Mouse (Mus musculus): ENCODE data around the gene Dpp3. TPM values are rescaled to one million over a fixed set of nuclear protein-coding genes. Genes with fewer than 3 reads are reported as not detected.
A peak's percentile ranks its signal among the peaks of the same experiment; 100 is the strongest.
"Not testable (repeated sequence)": the region's sequence is repeated elsewhere in the genome, so short reads cannot be mapped to it uniquely, and the experiment has no call there.

Dpp3 gene
- polyA plus RNA-seq, 1 experiment from 2014 or later: 107 TPM

DNA sequence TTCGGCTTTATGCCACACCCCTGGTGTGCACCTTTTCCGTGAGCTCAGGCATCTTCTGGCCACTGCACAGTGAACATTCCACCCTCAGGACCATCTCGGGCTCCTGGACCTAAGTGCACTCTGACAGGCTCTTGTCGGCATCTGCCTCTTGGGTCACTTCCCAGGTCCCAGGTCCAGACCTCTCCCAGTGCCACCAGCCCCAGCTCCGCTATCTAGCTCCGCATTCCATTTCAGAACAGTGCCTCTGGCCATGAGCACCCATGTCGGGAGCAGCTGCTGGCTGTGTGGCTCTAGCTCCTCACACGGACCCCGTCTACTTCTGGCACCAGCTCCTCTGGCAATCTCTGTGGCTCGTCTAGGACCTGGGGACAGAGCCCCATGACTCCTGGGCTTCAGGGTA is 38.3 kb downstream of the Dpp3 start:
- Histone ChIP-seq H3K27ac (no peak overlapping the region), H3K36me3 (no peaks in the 10 kb centered on the region), H3K9me3 (no peaks in the 10 kb centered on the region), H3K9ac (no peak overlapping the region), H3K4me1 (no peaks in the 10 kb centered on the region), H3K4me2 (no peak overlapping the region), H3K4me3 (replicated peaks) (no peak overlapping the region), H3K27me3 (replicated peaks) (no peaks in the 10 kb centered on the region)
- WGBS: 83% methylated on average over 10 of the region's 10 CpGs
- ATAC-seq (ENCODE audit: insufficient read depth, low FRiP score, low read depth): no peak

DNA sequence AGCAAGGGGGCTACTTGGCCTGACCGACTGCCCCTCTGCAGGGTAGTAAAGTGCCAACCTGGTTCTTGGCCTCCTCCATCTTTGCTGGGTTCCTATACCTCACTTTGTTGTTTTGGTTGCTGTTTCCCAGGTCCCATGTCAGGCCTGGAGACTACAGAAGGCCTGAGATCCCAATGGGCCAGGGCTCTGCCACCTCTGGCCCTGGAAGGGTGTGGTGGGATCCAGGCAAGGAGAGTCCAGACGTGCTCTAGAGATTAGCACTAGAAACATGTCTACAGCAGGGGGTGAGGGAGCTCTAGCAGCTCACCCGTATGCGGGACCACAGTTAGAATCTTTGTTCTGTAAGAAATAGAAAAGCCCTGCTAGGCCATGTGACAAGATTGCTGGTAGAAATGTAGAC is 44.1 kb downstream of the Dpp3 start:
- Histone ChIP-seq H3K4me3 (replicated peaks) (no peak overlapping the region), H3K9ac (no peak overlapping the region), H3K4me2 (no peak overlapping the region), H3K9me3 (no peaks in the 10 kb centered on the region), H3K36me3 (no peaks in the 10 kb centered on the region), H3K27ac (no peak overlapping the region), H3K4me1 (0 out of 2 replicates have a peak, but pooled peaks cover 3% of the 10 kb centered on the region), H3K27me3 (replicated peaks) (no peaks in the 10 kb centered on the region)
- WGBS: 81% methylated on average over 4 of the region's 4 CpGs
- no peak; the same call in 1 of the 2 replicates for ATAC-seq (ENCODE audit: insufficient read depth, low FRiP score, low read depth)

DNA sequence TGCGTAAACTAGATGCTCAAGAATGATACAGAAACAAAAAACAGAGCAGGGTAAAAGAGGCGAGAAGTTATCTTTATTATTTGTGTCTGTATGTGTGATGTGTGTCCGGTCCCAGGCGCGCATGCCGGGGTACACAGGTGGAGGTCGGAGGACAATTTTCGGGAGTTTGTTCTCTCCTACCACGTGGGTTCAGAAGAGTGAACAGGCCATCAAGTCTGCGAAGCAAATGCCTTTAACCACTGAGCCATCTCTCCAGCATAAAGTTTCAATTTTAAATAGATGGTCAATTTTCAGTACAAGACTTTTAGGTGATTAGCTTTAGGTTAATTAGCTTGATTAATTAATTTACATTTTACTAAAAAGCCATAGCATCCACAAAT is 48.8 kb downstream of the Dpp3 start:
- Histone ChIP-seq H3K9me3 (no peaks in the 10 kb centered on the region), H3K36me3 (no peaks in the 10 kb centered on the region), H3K9ac (no peak overlapping the region; the same call in 1 of the 2 replicates), H3K4me2 (peak overlapping the region; percentile 95), H3K27ac (no peak overlapping the region), H3K4me1 (peaks cover 12% of the 10 kb centered on the region), H3K27me3 (replicated peaks) (0 out of 2 replicates have a peak, but pooled peaks cover 4% of the 10 kb centered on the region), H3K4me3 (replicated peaks) (peak overlapping the region; percentile 98)
- WGBS: 58% methylated on average over 10 of the region's 10 CpGs
- ATAC-seq (ENCODE audit: insufficient read depth, low FRiP score, low read depth): no peak

DNA sequence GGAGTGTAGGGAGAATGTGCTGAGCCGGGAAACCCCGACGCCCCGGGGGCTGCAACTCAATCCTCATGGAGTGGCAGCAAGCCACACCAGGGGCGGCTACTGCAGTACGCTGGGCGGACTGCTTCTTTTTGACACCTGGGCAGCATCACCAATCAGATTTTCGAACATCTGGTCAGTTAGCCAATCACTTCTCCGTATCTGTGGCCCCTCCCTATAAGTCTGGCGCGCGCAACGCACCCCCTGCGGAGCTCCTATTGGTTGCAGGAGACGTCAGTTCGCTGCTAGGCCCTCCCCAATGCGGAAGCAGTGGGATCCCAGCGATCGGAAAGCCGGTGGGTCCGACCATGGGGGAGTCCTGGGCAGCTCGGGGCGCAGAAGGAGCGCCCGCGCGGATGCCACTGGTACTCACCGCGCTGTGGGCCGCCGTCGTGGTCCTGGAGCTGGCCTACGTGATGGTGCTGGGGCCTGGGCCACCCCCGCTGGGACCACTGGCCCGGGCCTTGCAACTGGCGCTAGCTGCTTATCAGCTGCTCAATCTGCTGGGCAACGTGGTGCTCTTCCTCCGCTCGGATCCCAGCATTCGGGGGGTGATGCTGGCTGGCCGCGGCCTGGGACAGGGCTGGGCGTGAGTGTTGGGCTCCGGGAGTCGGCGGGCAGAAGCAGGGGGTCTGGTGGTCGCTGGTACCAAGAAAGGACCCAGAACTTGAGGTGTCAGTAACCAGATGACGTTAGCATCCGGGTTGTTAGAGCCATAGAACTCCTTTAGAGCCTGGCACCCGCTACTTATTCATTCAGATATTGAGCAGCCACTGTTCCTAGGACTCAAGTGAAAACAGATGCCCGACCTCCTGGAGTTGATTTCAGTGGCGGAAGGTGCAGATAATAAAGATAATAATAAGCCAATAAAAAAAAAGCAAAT is 49.4 kb downstream of the Dpp3 start, which contains the start of gene Zdhhc24:
TSS of gene Zdhhc24 (plus strand) at position 264 of the 919 bp plus-strand sequence.
- H3K9ac ChIP-seq: peak within 1 kb of the TSS; percentile 86
- H3K27ac ChIP-seq: peak within 1 kb of the TSS; percentile 83
- peak within 1 kb of the TSS; percentile 95 for H3K4me2 ChIP-seq
- H3K36me3 ChIP-seq: no peaks in the 10 kb centered on the region
- H3K4me3 ChIP-seq (replicated peaks): peak within 1 kb of the TSS; percentile 98
- WGBS: under 1% methylated on average over 52 of the region's 52 CpGs
- no peaks in the 10 kb centered on the region for H3K9me3 ChIP-seq
- H3K4me1 ChIP-seq: peaks cover 12% of the 10 kb centered on the region
- 0 out of 2 replicates have a peak, but pooled peaks cover 4% of the 10 kb centered on the region for H3K27me3 ChIP-seq (replicated peaks)
- ATAC-seq (ENCODE audit: insufficient read depth, low FRiP score, low read depth): peak; percentile 98

DNA sequence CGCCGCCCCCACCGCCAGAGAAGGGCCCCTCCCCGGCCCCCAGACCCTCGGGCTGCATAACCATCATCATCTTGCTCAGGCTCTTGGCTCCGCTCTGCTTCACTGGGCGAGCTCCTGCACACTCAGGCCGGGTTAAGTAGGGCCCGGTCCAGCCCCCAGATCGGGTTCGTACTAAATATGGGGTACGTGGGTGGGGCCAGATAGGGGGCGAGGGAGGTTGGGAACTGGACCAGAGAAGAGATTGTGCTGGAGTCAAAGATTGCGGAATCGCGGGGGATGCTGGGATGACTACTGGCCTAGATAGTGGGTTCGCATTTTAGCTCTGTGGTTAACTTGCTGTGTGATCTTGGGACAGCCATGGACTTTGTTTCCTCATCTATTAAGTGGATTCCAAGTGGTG is 50.3 kb downstream of the Dpp3 start, which contains the start of gene Actn3:
TSS of gene Actn3 (minus strand) at position 125 of the 400 bp plus-strand sequence.
- peak within 1 kb of the TSS; percentile 98 for H3K4me3 ChIP-seq (replicated peaks)
- peak within 1 kb of the TSS; percentile 83 for H3K27ac ChIP-seq
- 0 out of 2 replicates have a peak, but pooled peaks cover 4% of the 10 kb centered on the region for H3K27me3 ChIP-seq (replicated peaks)
- H3K4me2 ChIP-seq: peak within 1 kb of the TSS; percentile 95
- 4% methylated on average over 17 of the region's 17 CpGs for WGBS
- no peak for ATAC-seq (ENCODE audit: insufficient read depth, low FRiP score, low read depth)
- no peaks in the 10 kb centered on the region for H3K9me3 ChIP-seq
- H3K9ac ChIP-seq: peak within 1 kb of the TSS; percentile 86
- H3K4me1 ChIP-seq: peaks cover 12% of the 10 kb centered on the region
- no peaks in the 10 kb centered on the region for H3K36me3 ChIP-seq

DNA sequence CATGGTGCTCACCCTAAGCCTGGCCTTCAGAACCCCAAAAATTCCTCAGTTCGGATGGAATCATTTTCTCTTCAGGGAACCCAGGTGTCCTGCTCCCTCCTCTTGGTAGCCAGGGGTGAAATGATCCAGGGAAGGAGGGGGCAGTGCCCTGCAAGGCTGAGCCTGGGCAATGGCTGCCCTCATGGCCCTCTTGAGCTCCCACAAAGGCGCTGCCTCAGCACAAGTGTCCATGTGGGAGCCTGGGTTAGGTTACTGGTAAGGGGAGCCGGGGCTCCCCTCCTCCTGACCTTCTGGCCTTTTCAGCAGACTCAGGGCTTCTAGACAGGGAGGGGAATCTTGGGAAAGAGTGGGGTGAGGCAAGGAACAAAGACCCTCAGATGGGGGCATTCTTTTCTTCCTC is 51.3 kb downstream of the Dpp3 start:
- H3K27ac ChIP-seq: no peak overlapping the region
- H3K4me2 ChIP-seq: no peak overlapping the region
- no peaks in the 10 kb centered on the region for H3K9me3 ChIP-seq
- H3K4me3 ChIP-seq (replicated peaks): no peak overlapping the region
- H3K9ac ChIP-seq: no peak overlapping the region
- H3K36me3 ChIP-seq: no peaks in the 10 kb centered on the region
- H3K27me3 ChIP-seq (replicated peaks): 0 out of 2 replicates have a peak, but pooled peaks cover 4% of the 10 kb centered on the region
- no peak for ATAC-seq (ENCODE audit: insufficient read depth, low FRiP score, low read depth)
- peaks cover 12% of the 10 kb centered on the region for H3K4me1 ChIP-seq
- 59% methylated on average over 3 of the region's 3 CpGs for WGBS

DNA sequence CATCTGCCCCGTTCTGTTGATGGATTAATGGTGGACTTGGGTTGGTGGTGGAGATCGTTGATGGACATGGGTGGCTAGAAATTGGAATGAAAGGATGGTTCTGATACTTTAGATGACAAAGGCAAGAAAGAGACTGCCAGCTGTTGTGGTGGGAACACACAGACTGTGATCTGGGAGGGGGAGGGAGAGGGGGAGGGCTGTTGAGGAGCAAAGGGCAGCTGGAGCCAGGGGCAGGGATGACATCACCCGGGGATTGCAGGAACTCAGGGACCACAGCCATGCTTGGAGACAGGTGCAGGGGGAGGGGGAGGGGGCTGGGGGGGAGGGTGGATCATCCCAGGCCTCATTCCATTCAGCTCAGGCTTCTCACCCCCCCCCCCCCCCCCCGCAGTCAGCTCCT is 51.8 kb downstream of the Dpp3 start:
- 66% methylated on average over 3 of the region's 4 CpGs for WGBS
- Histone ChIP-seq H3K27ac (no peak overlapping the region), H3K4me3 (replicated peaks) (no peak overlapping the region), H3K4me1 (peaks cover 12% of the 10 kb centered on the region), H3K27me3 (replicated peaks) (0 out of 2 replicates have a peak, but pooled peaks cover 4% of the 10 kb centered on the region), H3K9me3 (no peaks in the 10 kb centered on the region), H3K36me3 (no peaks in the 10 kb centered on the region), H3K4me2 (no peak overlapping the region), H3K9ac (no peak overlapping the region)
- no peak for ATAC-seq (ENCODE audit: insufficient read depth, low FRiP score, low read depth)

DNA sequence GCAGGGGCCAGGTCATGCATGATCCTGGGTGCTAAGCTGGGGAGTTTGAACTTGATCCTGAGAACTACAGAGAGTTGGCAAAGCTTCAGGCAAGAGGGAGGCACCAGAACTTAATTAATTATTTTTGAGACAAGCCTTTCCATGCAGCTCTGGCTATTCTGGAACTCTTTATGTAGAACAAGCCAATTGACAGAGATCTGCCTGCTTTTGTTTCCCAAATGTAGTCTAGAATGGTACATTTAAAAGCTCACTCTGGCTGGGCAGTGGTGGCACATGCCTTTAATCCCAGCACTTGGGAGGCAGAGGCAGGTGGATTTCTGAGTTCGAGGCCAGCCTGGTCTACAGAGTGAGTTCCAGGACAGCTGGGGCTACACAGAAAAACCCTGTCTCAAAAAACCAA is 53.5 kb downstream of the Dpp3 start:
- H3K36me3 ChIP-seq; H3K4me3 ChIP-seq (replicated peaks); H3K27me3 ChIP-seq (replicated peaks); H3K9ac ChIP-seq; H3K27ac ChIP-seq; ATAC-seq (ENCODE audit: insufficient read depth, low FRiP score, low read depth); H3K9me3 ChIP-seq; H3K4me2 ChIP-seq: not testable (repeated sequence)
- peaks cover 12% of the 10 kb centered on the region for H3K4me1 ChIP-seq
- 87% methylated on average over 1 of the region's 1 CpGs for WGBS

DNA sequence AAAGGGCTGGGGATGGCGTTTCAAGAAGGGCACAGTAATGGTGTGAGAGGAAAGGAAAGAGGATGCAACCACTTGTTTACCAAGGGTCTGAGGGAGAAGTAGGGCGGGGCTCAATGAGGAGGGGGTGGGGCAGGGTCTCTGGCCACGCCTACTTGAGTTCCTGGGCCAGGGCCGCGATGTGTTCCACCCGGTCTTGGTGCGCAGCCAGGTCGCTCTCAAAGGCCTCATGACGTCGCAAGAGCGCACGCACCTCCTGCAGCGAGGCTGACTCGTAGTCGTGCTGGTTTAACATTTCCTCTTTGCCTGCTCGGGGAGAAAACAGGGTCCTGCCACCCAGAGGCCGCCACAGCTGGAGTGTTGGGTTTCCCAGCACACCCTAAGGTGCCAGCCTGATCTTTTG is 62.9 kb downstream of the Dpp3 start:
- 0 out of 2 replicates have a peak, but pooled peaks have one; percentile 37 for ATAC-seq (ENCODE audit: insufficient read depth, low FRiP score, low read depth)
- Histone ChIP-seq H3K9ac (no peak overlapping the region), H3K9me3 (no peaks in the 10 kb centered on the region)

DNA sequence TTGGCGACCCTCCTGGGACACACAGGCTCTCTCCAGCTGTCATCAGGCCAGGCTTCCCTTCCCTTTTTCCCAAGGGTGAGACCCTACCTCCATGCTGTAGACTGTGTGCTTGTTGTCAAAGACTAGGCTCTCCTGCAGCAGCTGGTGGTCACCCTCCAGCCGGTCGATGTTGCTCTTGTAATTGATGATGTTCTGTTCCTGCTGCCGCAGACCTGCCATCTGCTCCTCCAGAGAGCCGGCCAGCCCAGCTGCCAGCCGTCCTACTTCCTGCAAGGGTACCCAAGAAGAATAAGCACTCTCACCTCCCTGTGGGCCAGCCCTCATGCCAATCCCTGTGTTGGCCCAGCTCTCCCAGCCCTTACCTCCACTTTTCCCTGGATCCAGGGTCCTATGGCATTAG is 65.0 kb downstream of the Dpp3 start:
- Histone ChIP-seq H3K4me3 (replicated peaks) (no peak overlapping the region), H3K4me1 (no peaks in the 10 kb centered on the region), H3K9me3 (no peaks in the 10 kb centered on the region), H3K9ac (no peak overlapping the region), H3K27me3 (replicated peaks) (0 out of 2 replicates have a peak, but pooled peaks cover 5% of the 10 kb centered on the region), H3K36me3 (no peaks in the 10 kb centered on the region), H3K27ac (no peak overlapping the region), H3K4me2 (no peak overlapping the region)
- ATAC-seq (ENCODE audit: insufficient read depth, low FRiP score, low read depth): no peak
- 65% methylated on average over 6 of the region's 6 CpGs for WGBS

More for the DNA sequence above, 62.9 kb downstream of the Dpp3 start:
- WGBS: 5% methylated on average over 17 of the region's 17 CpGs
- H3K36me3 ChIP-seq: no peaks in the 10 kb centered on the region
- H3K4me3 ChIP-seq (replicated peaks): no peak overlapping the region
- 0 out of 2 replicates have a peak, but pooled peaks cover 5% of the 10 kb centered on the region for H3K27me3 ChIP-seq (replicated peaks)
- no peaks in the 10 kb centered on the region for H3K4me1 ChIP-seq
- no peak overlapping the region for H3K27ac ChIP-seq
- H3K4me2 ChIP-seq: peak overlapping the region; percentile 40

DNA sequence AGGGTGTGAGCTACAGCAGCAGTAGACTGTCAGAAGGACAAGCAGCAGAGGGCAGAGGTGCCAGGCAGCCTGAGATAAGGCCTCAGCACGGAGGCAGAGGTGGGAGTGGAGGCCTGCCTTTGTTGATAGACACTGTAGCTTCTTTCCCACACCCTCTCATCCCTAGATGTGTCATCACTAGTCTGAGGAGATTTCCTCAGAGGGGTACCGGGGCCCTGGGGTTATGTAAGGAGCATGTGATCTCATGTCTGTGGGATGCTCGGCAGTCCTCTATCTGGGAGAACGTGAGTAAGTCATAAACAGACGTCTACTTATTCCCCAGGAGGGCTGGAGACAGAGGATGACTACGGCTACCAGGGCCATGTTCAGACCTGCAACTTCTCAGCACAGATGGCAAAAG is 69.0 kb downstream of the Dpp3 start:
- Histone ChIP-seq H3K27ac (no peak overlapping the region), H3K4me3 (replicated peaks) (no peak overlapping the region), H3K9ac (no peak overlapping the region), H3K27me3 (replicated peaks) (no peaks in the 10 kb centered on the region), H3K36me3 (no peaks in the 10 kb centered on the region), H3K4me1 (peaks cover 11% of the 10 kb centered on the region; the same call in 1 of the 2 replicates), H3K9me3 (no peaks in the 10 kb centered on the region), H3K4me2 (no peak overlapping the region)
- 65% methylated on average over 6 of the region's 6 CpGs for WGBS
- ATAC-seq (ENCODE audit: insufficient read depth, low FRiP score, low read depth): peak; percentile 91
